Mouse (Mus musculus) ES-Bruce4 (cell line): Measurements from ENCODE around the gene Kcng4.

ENCODE experiments used
- CTCF ChIP-seq: IDR thresholded peaks from one replicate; pipeline ENCODE4 v1.8.1; 2011; ENCODE audit warnings: low read depth, low read length
- EP300 ChIP-seq: IDR thresholded peaks from 2 replicates; pipeline ENCODE4 v1.6.1; 2011; ENCODE audit warnings: low read depth, low read length; ENCODE audit not compliant: insufficient read depth
- POLR2A ChIP-seq: IDR thresholded peaks from one replicate; pipeline ENCODE4 v1.8.1; 2011; ENCODE audit warnings: low read length; ENCODE audit not compliant: insufficient read depth

DNA sequence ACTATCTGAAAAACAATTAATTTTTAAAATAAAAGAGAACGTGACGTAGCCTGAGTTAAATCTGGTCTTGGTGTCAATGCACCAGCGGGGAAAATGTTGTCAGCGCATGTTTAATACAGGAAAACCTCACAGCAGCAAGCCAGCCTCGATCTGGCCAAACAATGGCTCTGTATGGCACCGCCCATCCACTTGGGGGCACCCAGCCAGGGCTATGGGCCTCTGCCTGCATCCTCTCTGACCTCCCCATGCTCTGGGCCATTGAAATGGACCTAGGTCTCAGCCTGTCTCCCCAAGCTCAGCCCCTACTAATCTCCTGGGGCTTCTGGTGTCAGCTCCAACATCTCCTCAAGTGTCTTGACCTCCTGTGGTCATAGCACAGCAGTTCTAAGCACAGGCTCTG, 26.4 kb upstream of the Kcng4 start:
- TF ChIP-seq CTCF (no peak), POLR2A (no peak), EP300 (no peak)
